In the genomic region with DNA sequence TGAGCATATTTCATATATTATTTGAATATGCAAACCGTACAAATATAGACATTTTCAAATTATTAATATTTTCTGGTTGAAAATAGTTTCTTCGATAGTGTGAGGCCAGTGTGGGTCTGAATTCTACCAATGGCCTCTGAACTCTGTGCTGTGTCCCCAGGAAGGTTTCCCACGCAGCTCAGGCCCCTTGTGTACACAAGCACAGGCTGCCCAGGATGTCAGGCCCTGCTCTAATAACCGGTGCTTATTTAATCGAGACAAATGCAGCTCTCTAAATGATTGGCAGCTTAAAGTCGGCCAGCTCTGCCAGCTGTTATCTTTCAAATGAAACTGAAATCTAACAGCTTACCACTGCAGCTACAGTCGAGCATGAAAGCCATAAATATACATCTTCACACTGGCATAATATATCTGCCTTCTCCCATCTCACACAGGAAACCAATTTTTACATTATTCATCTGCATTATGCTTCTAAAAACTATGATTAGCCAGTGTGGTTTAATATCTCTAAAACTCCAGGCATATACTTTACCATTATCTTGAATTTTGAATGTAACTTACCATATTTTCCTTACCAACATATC, we compare ENCODE assay signal across 23 mouse cellular contexts.
A peak's percentile ranks its signal among the peaks of the same experiment; 100 is the strongest.
DNase-seq lines count a peak whose midpoint lies in the region; ATAC-seq lines count a peak whose summit lies in the region.
"Had no signal": no experiment of that assay in that cellular context is flagged by ENCODE, and none has a peak within 500 bp of the region (broad histone marks: within the 10 kb centered on the region; RNA-seq: fewer than 3 reads in every experiment).

No protein-coding gene starts in this region.

- no peak overlapping the region for H3K27ac ChIP-seq in midbrain, embryonic 11.5 days (ENCODE audit: low read depth, low read length)
- H3K27ac ChIP-seq in midbrain, embryonic 10.5 days (replicated peaks): no peak overlapping the region
- H3K27ac ChIP-seq in midbrain, embryonic 14.5 days (replicated peaks; ENCODE audit: low read depth, low read length): peak overlapping the region; percentile 41; the same call in 1 of the 2 replicates
- H3K27ac ChIP-seq: heart, embryonic 10.5 days; liver, embryonic 15.5 days had no signal

- H3K4me2 ChIP-seq in midbrain, embryonic 11.5 days: no peak overlapping the region
- no peak overlapping the region for H3K4me2 ChIP-seq in midbrain, embryonic 14.5 days (ENCODE audit: low read length)
- H3K4me2 ChIP-seq: liver, embryonic 15.5 days had no signal

- DNase-seq in embryo, embryonic 11 days: peak; percentile 11
- no peak for DNase-seq in embryo, embryonic 10 days (ENCODE audit: low spot score)
- DNase-seq in midbrain, embryonic 11.5 days (ENCODE audit: low spot score, missing footprints): no peak
- DNase-seq in midbrain, embryonic 10.5 days (ENCODE audit: low spot score): no peak
- DNase-seq in midbrain, embryonic 14.5 days: peak; percentile 47
- DNase-seq in neural tube, embryonic 10.5 days (ENCODE audit: extremely low spot score, low spot score): no peak
- no peak for DNase-seq in thymus, postnatal 36 days
- DNase-seq in adrenal gland, adult 2 months: no peak
- DNase-seq: adrenal gland, postnatal 25 days; cerebellum, adult 8-10 months; gastrocnemius, postnatal 36 days; heart, postnatal 14 days; kidney, adult 9 months; kidney, postnatal 36 days; spleen, adult 18-20 months had no signal

- no peaks in the 10 kb centered on the region for H3K36me3 ChIP-seq in midbrain, embryonic 11.5 days (ENCODE audit: control insufficient read depth, insufficient read depth, low read length)
- H3K36me3 ChIP-seq in midbrain, embryonic 10.5 days: no peaks in the 10 kb centered on the region
- H3K36me3 ChIP-seq in midbrain, embryonic 14.5 days (ENCODE audit: control insufficient read depth, insufficient read depth, low read length): no peaks in the 10 kb centered on the region
- H3K36me3 ChIP-seq: heart, embryonic 10.5 days; liver, embryonic 15.5 days had no signal

- no peaks in the 10 kb centered on the region for H3K9me3 ChIP-seq in midbrain, embryonic 11.5 days (ENCODE audit: control insufficient read depth, low read length)
- no peaks in the 10 kb centered on the region for H3K9me3 ChIP-seq in midbrain, embryonic 10.5 days (replicated peaks)
- H3K9me3 ChIP-seq in midbrain, embryonic 14.5 days (ENCODE audit: control insufficient read depth, low read length): no peaks in the 10 kb centered on the region
- H3K9me3 ChIP-seq: heart, embryonic 10.5 days; liver, embryonic 15.5 days had no signal

- no peak overlapping the region for H3K4me3 ChIP-seq in midbrain, embryonic 11.5 days (ENCODE audit: low read depth, low read length)
- no peak overlapping the region for H3K4me3 ChIP-seq in midbrain, embryonic 10.5 days
- no peak overlapping the region for H3K4me3 ChIP-seq in midbrain, embryonic 14.5 days (replicated peaks; ENCODE audit: low read depth, low read length)
- H3K4me3 ChIP-seq: erythroblast, embryonic 14.5 days; heart, embryonic 10.5 days; liver, embryonic 15.5 days; myocyte had no signal

- WGBS in midbrain, embryonic 11.5 days: 49% methylated on average over 7 of the region's 7 CpGs
- 69% methylated on average over 7 of the region's 7 CpGs for WGBS in midbrain, embryonic 10.5 days
- 36% methylated on average over 7 of the region's 7 CpGs for WGBS in midbrain, embryonic 14.5 days

- no peaks in the 10 kb centered on the region for H3K4me1 ChIP-seq in midbrain, embryonic 11.5 days (ENCODE audit: control insufficient read depth, insufficient read depth, low read length)
- 0 out of 2 replicates have a peak, but pooled peaks cover 3% of the 10 kb centered on the region for H3K4me1 ChIP-seq in midbrain, embryonic 10.5 days
- H3K4me1 ChIP-seq in midbrain, embryonic 14.5 days (ENCODE audit: control insufficient read depth, insufficient read depth, low read length): no peaks in the 10 kb centered on the region
- H3K4me1 ChIP-seq: heart, embryonic 10.5 days; liver, embryonic 15.5 days had no signal

- no peak overlapping the region for H3K9ac ChIP-seq in midbrain, embryonic 11.5 days (ENCODE audit: low read length)
- H3K9ac ChIP-seq in midbrain, embryonic 14.5 days (replicated peaks; ENCODE audit: low read length): no peak overlapping the region
- H3K9ac ChIP-seq: liver, embryonic 15.5 days had no signal

- peak; percentile 90 for ATAC-seq in midbrain, embryonic 11.5 days (ENCODE audit: low FRiP score)
- no peak for ATAC-seq in midbrain, embryonic 14.5 days (ENCODE audit: low FRiP score, low TSS enrichment)
- ATAC-seq: activated CD4-positive, CD25-positive, alpha-beta regulatory T cell, adult 4 months; inflammation-experienced regulatory T-cells, adult 6 months; lung, postnatal 0 days; Patski had no signal

- H3K27me3 ChIP-seq in midbrain, embryonic 11.5 days (ENCODE audit: control insufficient read depth, insufficient read depth, low read length): no peaks in the 10 kb centered on the region
- H3K27me3 ChIP-seq in midbrain, embryonic 10.5 days (ENCODE audit: low read depth, poor library complexity, severe bottlenecking): no peaks in the 10 kb centered on the region
- H3K27me3 ChIP-seq in midbrain, embryonic 14.5 days (ENCODE audit: control insufficient read depth, insufficient read depth, low read length): no peaks in the 10 kb centered on the region
- H3K27me3 ChIP-seq: liver, embryonic 15.5 days; Patski had no signal

Comparison
In these comparisons a context has a peak if more than half of its experiments do, and no peak if none do; other contexts are left out.
1. DNase-seq: peak in embryo, embryonic 11 days (single experiment) and midbrain, embryonic 14.5 days (single experiment); none in embryo, embryonic 10 days (single experiment), midbrain, embryonic 11.5 days (single experiment), midbrain, embryonic 10.5 days (single experiment), neural tube, embryonic 10.5 days (single experiment), thymus, postnatal 36 days (0 of 2) and adrenal gland, adult 2 months (single experiment).